Mouse (Mus musculus) E14TG2a.4 (cell line): ENCODE results near the gene Plcd1.

Experiments used
- H3K27me3 ChIP-seq: 2 replicates; pipeline ENCODE4 v1.6.1; 2014; ENCODE audit warnings: low read length, control low read depth; ENCODE audit not compliant: insufficient read depth
- H3K36me3 ChIP-seq: 2 replicates; pipeline ENCODE4 v1.6.1; 2014; ENCODE audit warnings: low read length, control low read depth; ENCODE audit not compliant: insufficient read depth
- H3K4me1 ChIP-seq: replicated peaks from 2 replicates; pipeline ENCODE4 v1.6.1; 2014; ENCODE audit warnings: low read depth, low read length, control low read depth
- H3K4me3 ChIP-seq: replicated peaks from 2 replicates; pipeline ENCODE4 v1.5.1; 2014; ENCODE audit warnings: mild to moderate bottlenecking, low read length
- H3K9me3 ChIP-seq: 2 replicates; pipeline ENCODE4 v1.6.1; 2014; ENCODE audit warnings: low read length, control low read depth
- CTCF ChIP-seq: conservative IDR thresholded peaks from 2 replicates; pipeline ENCODE4 v1.5.1; 2014; ENCODE audit warnings: low read length
- NANOG ChIP-seq: IDR thresholded peaks from 2 replicates; pipeline ENCODE4 v1.6.1; 2014; ENCODE audit warnings: borderline replicate concordance, low read length, mixed read lengths
- POU5F1 ChIP-seq: IDR thresholded peaks from 2 replicates; pipeline ENCODE4 v1.6.1; 2014; ENCODE audit warnings: low read length, borderline replicate concordance

Plcd1 gene

GRCm38 (mm10) chr9:119027337-119027736, 66.0 kb downstream of the Plcd1 start:
- H3K36me3 ChIP-seq, result no peaks in the 10 kb centered on the region
- H3K4me1 ChIP-seq, result peaks cover 30% of the 10 kb centered on the region
- no peaks in the 10 kb centered on the region for H3K9me3 ChIP-seq
- TF ChIP-seq POU5F1, result no peak
- TF ChIP-seq CTCF, result no peak
- TF ChIP-seq NANOG, result no peak
- H3K27me3 ChIP-seq, result peaks cover 14% of the 10 kb centered on the region
- no peak overlapping the region for H3K4me3 ChIP-seq

GRCm38 (mm10) chr9:119025832-119026331, 67.4 kb downstream of the Plcd1 start:
- no peak overlapping the region for H3K4me3 ChIP-seq
- TF ChIP-seq POU5F1 (no peak), CTCF (peak; percentile 34; the same call in 1 of the 2 replicates)
- peaks cover 2% of the 10 kb centered on the region; the same call in 1 of the 2 replicates for H3K27me3 ChIP-seq
- peaks cover 34% of the 10 kb centered on the region for H3K4me1 ChIP-seq
- H3K9me3 ChIP-seq, result no peaks in the 10 kb centered on the region
- no peaks in the 10 kb centered on the region for H3K36me3 ChIP-seq

- TF ChIP-seq POU5F1 (no peak), CTCF (no peak), NANOG (no peak)
- no peaks in the 10 kb centered on the region for H3K9me3 ChIP-seq
- no peak overlapping the region for H3K4me3 ChIP-seq
- no peaks in the 10 kb centered on the region for H3K36me3 ChIP-seq
- peaks cover 3% of the 10 kb centered on the region; the same call in 1 of the 2 replicates for H3K27me3 ChIP-seq
- peaks cover 40% of the 10 kb centered on the region for H3K4me1 ChIP-seq
Measured at GRCm38 (mm10) chr9:119025263-119025662, 68.0 kb downstream of the Plcd1 start.

GRCm38 (mm10) chr9:119021731-119022130, 71.6 kb downstream of the Plcd1 start:
- no peak for TF ChIP-seq NANOG
- no peak for TF ChIP-seq POU5F1
- TF ChIP-seq CTCF, result no peak
- Histone ChIP-seq H3K27me3 (peaks cover 5% of the 10 kb centered on the region; the same call in 1 of the 2 replicates), H3K4me1 (peaks cover 51% of the 10 kb centered on the region), H3K9me3 (no peaks in the 10 kb centered on the region), H3K4me3 (peak overlapping the region; percentile 5; the same call in 1 of the 2 replicates), H3K36me3 (no peaks in the 10 kb centered on the region)
